Mouse (Mus musculus) cerebellum, adult (tissue): ENCODE data around the gene Kdm5a.

Source experiments
- ATAC-seq: cut with Nextera tagmentation; 2 replicates; pipeline ENCODE4 v1.9.2; 2017; ENCODE audit warnings: mild to moderate bottlenecking, moderate library complexity, mixed read lengths; ENCODE audit not compliant: insufficient number of reproducible peaks, low FRiP score, low TSS enrichment

The Kdm5a gene

DNA sequence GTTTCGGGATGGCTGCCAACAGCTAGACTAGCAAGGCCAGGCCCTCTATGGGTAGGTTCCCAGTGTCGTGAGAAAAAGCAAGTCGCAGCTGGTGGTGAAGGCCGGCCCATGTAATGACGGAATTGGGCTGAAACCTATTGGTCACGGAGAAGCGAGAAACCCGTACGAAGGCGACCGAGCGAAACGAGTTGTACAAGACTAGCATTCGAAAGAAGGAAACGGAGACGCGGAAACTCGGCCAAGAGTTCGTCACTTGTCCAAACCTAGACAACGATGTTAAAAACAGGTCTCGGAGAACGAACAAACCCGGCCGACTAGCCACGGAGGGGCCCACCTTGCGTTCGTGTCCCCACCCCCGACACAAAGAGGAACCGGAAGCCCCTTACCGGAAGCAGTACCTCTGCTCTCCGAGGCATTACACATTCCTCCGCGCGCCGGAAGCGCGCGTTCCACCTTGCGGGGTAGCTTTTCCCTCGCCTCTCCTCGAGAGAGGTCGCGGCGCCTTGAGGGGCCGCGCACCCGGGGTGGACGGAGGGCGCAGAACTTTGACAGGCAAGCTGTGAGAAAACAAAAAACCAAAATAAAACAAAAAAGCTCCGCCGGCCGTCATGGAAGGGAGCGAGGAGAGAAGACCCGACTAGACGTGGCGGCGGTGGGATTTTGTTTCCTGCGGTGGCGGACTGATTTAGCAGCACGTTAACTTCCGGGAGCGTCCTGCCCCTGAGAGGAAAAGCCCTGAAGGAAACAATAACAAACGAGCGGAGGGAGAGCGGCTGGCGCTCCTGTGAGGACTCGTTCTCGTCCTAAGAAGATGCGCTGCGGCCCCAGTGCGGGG lies at the start of gene Kdm5a, which contains the start of gene Ccdc77:
TSS of gene Kdm5a (plus strand) at position 437 of the 835 bp plus-strand sequence.
TSS of gene Ccdc77 (minus strand) at position 687 of the 835 bp plus-strand sequence.
- peak; percentile 97 for ATAC-seq

DNA sequence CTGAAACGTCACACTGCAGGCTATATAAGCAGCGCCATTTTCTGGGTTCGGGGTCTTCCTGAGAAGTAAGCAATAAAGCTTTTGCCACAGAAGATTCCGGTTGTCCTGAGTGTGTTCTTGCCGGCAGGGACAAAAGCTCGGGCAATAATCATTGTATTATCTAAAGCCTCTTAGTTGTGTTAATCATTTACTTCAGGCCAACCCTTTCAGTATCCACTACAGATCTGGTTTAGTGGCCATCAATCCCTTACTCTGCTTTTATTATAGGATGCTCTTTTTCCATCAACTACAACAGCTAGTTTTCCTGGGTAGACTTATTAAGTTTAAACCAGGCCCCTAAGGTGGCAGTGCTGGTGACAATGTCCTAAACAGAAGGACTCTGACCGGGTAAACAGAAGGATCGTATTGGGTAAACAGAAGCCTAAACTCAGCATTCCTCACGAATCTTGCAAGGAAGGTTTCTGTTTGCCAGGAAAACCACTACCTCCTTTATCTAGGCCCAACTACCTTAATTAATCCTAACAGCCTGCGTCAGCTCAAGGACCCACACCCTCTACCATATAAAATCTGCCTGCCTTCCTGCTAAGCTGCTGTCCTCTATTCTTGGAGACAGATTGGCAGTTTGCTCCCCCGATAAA lies 45.5 kb upstream of the Kdm5a start:
- no peak for ATAC-seq

DNA sequence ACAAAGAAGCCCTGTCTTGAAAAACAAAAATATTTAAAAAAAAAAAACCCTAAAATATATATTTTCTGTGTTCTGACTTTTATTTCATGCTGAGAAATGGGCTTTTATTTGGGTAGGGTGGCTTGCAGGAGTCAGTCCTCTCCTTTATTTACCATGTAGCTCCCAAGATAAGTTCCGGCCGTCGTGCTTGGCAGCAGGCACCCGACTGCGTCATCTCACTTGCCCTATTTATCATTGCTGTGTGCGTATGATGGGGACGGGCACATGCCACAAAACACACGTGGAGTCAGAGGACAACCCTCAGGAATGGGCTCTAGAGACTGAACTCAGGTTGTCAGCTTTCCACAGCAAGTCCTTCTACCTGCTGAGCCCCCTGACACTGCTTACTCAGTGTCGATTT lies 44.8 kb upstream of the Kdm5a start:
- ATAC-seq = no peak

DNA sequence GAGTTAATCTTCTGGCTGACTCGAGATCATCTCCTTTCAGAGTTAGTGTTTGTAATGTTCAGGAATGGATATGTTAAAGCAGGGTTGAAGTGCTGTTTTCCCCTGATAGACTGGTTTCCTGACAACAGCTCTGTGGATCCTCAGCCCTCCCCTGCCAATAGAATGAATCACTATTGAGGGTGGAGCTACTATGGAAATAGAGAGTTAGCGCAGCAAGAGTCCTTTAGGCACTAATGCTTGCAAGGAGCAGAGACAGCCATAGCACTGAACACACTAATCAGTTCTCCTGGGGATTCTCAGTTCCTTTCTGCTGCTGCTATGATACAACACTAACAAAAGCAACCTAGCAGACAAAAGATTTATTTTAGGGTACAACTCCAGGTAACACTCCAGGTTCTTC lies 43.6 kb upstream of the Kdm5a start:
- ATAC-seq = no peak

DNA sequence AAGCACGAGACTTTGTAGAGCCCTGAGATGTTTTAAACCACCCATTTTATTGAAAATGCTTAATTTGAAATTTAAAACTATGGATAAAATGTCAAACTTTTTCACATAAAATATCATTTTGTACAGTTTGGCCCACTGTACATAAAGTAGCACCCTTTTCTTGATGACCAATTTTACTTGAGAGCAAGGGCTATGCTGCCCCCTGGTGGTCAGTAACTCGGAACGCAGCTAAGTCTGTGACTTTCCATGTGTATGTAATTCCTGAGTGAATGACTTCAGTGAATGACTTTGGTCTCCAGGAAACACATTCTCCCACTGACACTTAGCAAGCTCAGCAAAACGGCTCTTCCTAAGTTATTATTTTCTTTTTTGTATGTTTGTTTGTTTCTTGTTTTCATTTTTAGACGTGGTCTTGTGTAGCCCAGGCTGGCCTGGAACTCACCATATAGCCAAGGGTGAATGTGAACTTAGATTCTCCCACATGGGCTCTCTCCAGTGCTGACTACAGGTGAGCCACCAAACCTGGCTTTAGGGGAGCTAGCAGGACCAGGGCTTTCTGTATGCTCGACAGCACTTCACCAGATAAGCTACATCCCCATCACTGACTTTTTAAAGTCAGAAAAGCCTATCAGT lies 39.5 kb upstream of the Kdm5a start:
- ATAC-seq = no peak

DNA sequence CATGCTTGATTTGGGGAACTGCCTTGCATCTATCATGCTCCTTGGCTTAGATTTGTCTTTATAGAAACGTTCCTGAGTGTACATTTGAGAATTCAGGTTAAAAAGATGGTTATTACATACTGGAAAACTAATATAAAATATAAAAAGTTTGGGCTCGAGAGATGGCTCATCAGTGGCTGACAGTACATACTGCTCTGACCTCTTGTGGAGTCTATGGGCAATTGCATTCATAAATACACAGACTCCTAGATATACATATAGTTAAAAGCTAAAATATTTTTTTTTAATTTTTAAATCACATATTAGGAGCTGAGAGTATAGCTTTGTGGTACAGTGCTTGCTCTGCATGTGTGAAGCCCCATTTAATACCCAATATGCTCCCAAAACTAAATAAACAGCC lies 31.6 kb upstream of the Kdm5a start:
- ATAC-seq = no peak

DNA sequence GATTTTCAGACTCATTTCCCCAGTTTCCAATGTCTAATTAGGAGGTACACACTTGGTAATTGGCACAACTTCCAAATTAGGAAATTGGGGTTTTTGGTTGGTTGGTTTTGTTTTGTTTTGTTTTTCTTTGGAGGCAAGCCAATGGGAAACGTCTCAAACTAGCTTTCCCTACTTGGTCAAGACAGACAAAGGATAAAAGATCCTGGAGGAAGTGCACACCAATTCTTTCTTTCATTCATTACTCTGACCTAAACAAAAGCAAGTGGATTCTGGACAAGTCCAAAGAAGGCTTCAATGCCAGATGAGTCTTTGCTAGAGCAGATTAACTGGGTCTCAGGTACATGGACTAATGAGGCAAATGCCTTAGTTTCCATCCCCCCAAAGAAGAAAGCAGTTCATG lies 19.9 kb upstream of the Kdm5a start:
- ATAC-seq = no peak

DNA sequence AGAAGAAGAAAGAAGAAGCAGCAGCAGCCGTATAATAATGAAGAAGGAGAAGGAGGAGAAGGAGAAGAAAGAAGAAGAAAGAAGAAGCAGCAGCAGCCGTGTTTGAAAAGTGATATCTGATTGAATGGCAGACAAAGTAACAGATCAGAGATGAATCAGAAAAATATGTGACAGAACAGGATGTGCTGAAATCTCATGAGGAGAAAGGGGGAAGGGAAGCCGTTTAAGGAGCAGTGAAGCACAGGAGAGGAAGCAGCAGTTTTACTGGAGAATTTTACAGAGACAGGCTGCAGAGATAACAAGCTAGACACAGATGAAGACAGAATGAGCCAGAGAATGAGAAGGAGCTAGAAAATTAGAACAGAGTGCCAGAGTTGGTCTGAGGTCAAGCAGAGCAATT lies 14.9 kb upstream of the Kdm5a start:
- no peak for ATAC-seq

DNA sequence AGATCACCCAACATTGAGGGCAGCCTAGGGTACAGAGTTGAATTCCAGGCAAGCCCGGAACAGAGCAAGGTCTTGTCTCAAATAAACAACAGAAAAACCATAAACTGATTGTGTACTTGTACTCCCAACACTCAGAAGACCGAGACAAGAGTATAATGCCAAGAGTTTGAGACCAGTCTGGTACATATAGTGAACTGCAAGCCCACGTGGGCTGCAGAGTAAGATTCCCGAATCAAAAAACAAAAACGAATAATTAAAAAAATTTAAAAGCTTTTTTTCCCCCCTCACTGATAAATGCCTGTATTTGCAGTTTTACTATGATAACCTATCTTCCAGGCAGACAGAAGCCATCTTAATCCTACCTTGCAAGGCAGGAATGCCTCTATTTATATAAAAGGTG lies 7.4 kb upstream of the Kdm5a start:
- ATAC-seq = no peak

DNA sequence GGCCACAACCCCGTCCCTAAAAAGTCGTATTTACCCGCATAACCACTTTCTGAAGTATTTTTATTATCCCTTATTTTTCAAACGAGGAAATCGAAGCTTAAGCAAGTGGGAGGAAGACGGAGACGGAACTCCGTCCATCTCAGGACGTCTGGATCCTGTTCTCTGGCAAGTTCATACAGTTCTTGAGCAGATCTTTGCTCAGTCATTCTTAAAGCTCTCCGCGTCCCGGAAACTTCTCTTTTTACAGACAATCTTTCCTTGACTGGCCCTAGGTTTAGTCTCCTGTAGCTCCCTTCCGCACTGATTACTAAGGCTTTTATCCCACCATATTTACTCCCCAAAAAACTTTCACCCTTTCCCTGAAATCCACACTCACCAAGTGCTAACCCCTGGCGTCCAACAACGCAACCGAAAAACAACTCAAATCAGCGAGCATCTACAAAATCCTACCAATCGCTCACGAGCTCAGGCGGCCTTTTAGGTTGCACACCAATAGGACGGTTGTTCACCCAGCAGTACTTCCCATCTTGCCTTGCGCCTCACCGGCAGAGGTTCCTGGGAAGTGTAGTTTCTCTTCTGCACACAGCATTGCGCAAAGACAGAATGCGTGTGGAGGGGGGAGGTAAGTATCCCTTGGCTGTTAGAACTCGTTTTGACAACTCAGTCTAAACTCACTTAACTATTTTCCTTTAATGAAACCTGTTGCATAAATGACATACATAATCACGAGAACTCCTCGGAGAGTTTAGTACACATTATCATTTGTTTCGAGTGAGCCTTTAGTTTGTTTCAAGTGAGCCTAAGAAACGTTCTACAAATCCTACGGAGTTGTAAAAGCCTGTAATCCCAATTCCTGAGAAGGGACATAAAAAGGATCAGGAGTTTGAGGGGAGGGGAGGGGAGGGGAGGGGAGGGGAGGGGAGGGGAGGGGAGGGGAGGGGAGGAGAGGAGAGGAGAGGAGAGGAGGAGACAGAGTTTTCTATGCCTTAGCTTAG lies 6.7 kb upstream of the Kdm5a start:
- ATAC-seq = peak; percentile 100

DNA sequence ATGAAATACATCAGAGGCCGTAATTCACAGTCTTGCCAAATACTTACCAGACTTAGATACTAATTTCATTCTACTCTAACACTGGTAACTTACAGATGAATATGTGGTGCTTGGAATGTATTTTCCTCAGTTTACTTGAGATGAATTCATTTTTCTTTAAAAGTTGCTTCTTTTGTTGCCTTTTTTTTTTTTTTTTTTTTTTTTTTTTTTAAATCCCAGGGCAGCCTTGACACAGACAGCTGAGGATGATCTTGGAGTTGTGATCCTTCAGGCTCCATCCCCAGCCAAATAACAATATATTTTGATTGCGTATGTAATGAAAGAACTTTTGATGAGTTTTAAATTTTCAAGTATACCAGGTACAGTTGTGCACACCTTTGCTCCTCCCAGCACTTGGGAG lies 1.8 kb upstream of the Kdm5a start:
- ATAC-seq = no peak

DNA sequence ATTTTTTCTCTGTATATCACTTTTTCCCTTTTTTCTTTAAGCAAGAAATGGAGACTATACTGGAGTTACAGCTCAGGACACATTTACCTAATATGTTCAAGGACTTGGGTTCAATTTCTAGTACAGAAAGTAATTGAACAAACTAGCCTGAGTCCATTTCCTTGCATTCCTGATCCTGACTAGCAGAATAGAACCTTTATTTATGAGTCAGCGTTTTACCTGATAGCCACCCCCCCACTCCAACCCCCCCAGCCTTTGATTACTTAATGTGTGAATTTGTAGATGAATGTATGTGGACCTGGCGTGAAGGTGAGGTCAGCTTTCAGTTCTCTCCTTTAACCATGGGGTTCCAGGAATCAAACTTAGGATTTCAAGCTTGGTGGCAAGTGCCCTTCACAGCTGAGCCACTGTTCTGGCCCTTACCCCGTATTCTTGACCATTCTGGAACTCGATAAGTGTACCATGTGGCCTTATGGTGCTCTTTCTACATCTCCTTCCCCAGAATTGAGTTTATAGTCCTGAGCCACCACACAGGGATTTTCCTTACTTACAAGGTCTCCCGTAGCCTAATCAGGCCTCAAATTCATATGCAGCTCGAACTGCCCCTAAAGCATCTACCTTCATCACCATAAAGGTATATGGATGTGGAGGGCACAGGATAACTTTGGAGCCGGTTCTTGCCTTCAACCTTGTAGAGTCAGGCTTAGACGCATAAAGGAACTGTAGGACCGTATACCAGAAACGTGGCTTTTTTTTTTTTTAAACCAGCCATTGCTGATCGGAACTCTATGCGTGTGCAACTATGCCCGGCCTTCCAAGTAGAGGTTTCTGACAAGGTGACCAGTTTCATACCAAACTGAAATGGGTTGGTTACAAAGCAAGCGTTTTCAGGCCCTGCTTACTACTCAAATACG lies 893 bp upstream of the Kdm5a start:
- no peak for ATAC-seq

DNA sequence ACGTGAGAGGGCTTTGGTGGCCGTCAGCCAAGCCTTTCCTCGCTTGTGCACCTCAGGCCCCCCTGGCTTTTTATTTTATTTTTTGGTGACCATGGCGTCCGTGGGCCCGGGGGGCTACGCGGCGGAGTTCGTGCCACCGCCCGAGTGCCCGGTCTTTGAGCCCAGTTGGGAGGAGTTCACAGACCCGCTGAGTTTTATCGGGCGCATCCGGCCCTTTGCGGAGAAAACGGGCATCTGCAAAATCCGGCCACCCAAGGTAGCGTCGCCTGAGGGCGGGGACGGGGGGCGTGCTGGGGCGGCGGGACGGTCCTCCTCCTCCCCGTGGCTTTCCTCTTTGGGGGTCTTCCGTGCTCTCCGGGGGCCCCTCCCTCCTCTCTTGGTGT lies 590 bp downstream of the Kdm5a start:
- ATAC-seq = 0 out of 2 replicates have a peak, but pooled peaks have one; percentile 11

DNA sequence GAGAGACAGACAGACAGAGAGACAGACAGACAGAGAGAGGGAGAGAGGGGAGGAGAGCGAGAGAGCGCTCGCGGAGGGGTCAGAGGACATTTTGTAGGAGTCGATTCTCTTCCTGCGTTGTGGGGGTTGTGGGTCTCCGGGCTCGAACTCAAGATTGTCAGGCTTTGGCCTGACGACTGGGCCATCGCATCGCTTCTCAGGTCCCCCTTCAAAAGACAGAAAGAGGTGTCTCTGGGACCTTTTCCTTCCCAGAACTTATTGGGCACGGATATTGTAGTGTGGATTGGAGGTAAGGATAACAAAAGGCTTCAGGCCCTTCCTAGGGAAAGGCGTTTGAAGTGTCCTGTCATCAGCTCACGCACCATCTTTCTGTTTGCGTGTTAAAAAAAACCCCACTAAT lies 1.1 kb downstream of the Kdm5a start:
- ATAC-seq = no peak

DNA sequence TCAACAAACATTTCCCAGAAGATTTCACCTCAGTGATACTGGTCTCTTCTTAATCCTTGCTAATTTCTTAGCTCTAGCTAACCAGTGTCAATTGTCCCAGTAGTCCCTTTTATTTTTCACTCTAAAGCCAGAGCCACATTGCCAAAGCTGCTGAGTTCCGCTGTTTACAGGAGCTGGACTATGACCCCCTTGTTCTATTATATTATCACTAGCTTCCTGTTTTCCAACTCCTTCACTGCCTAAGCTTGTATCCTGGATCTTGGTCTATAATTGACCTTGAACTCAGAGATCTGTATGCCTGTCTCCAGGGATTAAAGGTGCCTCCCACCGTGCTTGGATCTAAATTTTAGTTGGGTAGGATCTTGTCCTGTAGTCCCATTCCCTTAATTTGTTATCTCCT lies 12.8 kb downstream of the Kdm5a start:
- no peak for ATAC-seq

DNA sequence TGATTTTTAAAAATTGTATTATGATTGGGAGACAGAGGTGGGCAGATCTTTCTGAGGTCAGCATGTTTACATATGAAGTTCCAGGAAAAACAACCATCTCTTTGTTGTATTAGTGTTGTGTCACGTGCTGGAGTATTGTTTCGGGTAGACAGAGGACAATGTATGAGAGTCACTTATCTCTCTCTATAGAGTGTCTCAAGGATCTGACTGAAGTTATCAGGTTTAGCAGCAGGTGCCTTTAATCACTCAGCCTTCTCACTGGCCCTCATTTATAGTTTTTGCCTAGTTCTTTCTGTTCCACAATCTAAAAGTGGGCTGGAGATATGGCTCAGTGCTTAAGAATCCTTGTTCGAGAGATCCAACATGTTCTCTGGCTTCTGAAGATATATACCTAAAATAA lies 26.1 kb downstream of the Kdm5a start:
- no peak for ATAC-seq

DNA sequence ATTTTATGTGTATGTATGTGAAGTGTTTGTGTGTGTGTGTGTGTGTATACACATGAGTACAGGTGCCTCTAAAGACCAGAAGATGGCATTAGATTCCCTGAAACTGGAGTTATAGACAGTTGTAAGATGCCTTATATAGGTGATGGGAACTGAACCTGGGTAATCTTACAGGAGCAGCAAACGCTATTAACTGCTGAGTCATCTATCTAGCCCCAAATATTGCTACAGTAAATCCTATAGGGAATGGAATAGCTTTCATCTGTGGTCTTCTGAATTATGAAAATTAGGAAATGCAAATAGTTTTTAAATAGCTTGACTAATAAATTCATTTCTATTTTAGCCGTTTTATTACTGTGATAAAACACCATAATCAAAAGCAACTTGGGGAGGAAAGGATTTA lies 28.9 kb downstream of the Kdm5a start:
- no peak for ATAC-seq

DNA sequence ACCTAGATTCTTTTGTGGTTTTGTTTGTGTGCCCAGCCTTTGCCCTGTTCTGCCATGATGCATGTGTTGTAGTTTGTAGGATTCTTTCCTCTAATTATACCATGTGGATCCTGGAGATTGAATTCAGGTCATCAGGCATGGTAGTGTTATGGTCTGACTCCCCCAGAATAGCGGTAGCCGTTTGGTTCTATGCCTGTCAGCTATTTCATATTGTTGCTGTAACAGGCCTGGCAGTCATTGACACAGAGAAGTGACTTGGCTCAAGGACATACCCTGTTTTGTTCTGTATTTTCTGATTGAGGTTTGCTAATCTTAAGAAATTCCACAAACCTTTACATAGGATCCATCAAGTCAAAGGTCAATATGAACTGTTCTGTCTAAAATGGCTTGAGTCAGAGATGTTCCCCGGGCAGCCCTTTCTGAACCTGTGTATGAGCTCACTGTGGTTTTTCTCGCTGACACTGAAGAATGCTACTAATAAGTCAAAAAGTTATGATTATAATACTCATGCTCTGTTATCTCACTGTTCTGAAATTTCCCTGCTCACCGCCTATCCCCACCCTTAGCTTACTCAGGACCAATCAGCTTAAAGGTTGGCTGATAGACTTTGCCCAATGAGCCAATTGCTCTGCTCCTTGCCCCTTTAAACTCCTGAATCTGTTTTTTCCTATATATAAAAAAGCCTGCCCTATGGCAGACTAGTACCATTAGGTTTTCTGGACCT lies 31.9 kb downstream of the Kdm5a start:
- no peak for ATAC-seq

DNA sequence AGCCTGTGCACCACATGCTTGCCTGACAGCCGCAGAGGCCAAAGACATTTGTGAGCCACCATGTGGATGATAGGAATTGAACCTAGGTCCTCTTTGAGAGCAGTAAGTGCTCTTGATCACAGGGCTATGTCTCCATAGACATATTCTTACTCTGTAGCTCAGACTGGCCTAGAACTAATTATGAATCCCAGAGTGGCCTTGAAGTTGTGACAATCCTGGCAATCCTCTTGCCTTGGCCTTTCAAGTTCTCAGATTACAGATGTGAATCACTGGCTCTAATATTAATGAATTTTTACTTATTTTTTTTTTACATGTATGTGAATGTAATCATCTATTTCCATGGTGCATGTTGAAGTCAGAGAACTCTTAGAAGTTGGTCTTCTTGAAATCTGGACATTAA lies 40.0 kb downstream of the Kdm5a start:
- no peak for ATAC-seq
